Mouse (Mus musculus) hindbrain, embryonic 14.5 days (tissue): ENCODE measurements around the gene Zfp385a. TPM values are rescaled to one million over a fixed set of nuclear protein-coding genes. Genes with fewer than 3 reads are reported as not detected.

Source experiments
- ATAC-seq: fragments of 200-750 bp; cut with Nextera tagmentation; 2 replicates; pipeline ENCODE4 v1.8.0; 2017; ENCODE audit warnings: moderate number of reproducible peaks, mild to moderate bottlenecking, moderate TSS enrichment, moderate library complexity; ENCODE audit not compliant: low FRiP score
- DNase-seq: peaks from one replicate; pipeline ENCODE4 v3.0.0-alpha.2; 2015; ENCODE audit warnings: low spot score
- H3K27ac ChIP-seq: fragments of 300-500 bp; sonication (generic); 2 replicates; pipeline ENCODE4 v1.5.1; 2014; ENCODE audit warnings: mild to moderate bottlenecking, moderate library complexity
- H3K27me3 ChIP-seq: fragments of 300-500 bp; sonication (generic); 2 replicates; pipeline ENCODE4 v1.6.1; 2014; ENCODE audit warnings: mild to moderate bottlenecking, low read length, mixed read lengths; ENCODE audit not compliant: control insufficient read depth, insufficient read depth
- H3K36me3 ChIP-seq: fragments of 300-500 bp; sonication (generic); replicated peaks from 2 replicates; pipeline ENCODE4 v1.6.1; 2014; ENCODE audit not compliant: control insufficient read depth, insufficient read depth
- H3K4me1 ChIP-seq: fragments of 300-500 bp; sonication (generic); replicated peaks from 2 replicates; pipeline ENCODE4 v1.6.1; 2014; ENCODE audit warnings: antibody characterized with exemption, low read length, mixed read lengths; ENCODE audit not compliant: control insufficient read depth, insufficient read depth
- H3K4me2 ChIP-seq: fragments of 300-500 bp; sonication (generic); replicated peaks from 2 replicates; pipeline ENCODE4 v1.6.1; 2014; ENCODE audit warnings: mild to moderate bottlenecking, moderate library complexity
- H3K4me3 ChIP-seq: fragments of 300-500 bp; sonication (generic); replicated peaks from 2 replicates; pipeline ENCODE4 v1.5.1; 2014; ENCODE audit warnings: mild to moderate bottlenecking, low read length
- H3K9ac ChIP-seq: fragments of 300-500 bp; sonication (generic); 2 replicates; pipeline ENCODE4 v1.6.1; 2014
- H3K9me3 ChIP-seq: fragments of 300-500 bp; sonication (generic); 2 replicates; pipeline ENCODE4 v1.6.1; 2016; ENCODE audit warnings: low read length; ENCODE audit not compliant: control insufficient read depth
- WGBS: fragments of 180-500 bp; shearing (Covaris S2); extraction: QIAGEN DNeasy Blood & Tissue Kit; methylation state at CpG from one replicate; pipeline ENCODE4 v1.1.7; 2014; 5-methylcytosine and 5-hydroxymethylcytosine counted together
- polyA plus RNA-seq: library from polyadenylated mRNA; unstranded; fragments of >200 nt; fragmentation: Nextera tagmentation; extraction: Ambion mirVana; gene quantifications from 2 replicates; pipeline ENCODE4 v1.2.1, GENCODE M21; 2014

The Zfp385a gene
- polyA plus RNA-seq, 1 experiment from 2014 or later: 25.7 TPM

- Histone ChIP-seq H3K27ac (no peak overlapping the region), H3K4me3 (no peak overlapping the region), H3K9ac (no peak overlapping the region), H3K36me3 (no peaks in the 10 kb centered on the region), H3K9me3 (no peaks in the 10 kb centered on the region), H3K4me1 (0 out of 2 replicates have a peak, but pooled peaks cover 3% of the 10 kb centered on the region), H3K27me3 (no peaks in the 10 kb centered on the region), H3K4me2 (no peak overlapping the region)
- WGBS: 13% methylated on average over 4 of the region's 4 CpGs
- ATAC-seq (no peak), DNase-seq (peak; percentile 94)
These were observed 2.5 kb upstream of the Zfp385a start for GRCm38 (mm10) chr15:103342415-103342814.

- WGBS: 36% methylated on average over 8 of the region's 8 CpGs
- H3K9ac ChIP-seq: no peak overlapping the region
- no peak for ATAC-seq
These were observed 1.7 kb upstream of the Zfp385a start for GRCm38 (mm10) chr15:103341547-103341946.

GRCm38 (mm10) chr15:103340786-103341185, 893 bp upstream of the Zfp385a start:
- DNase-seq (no peak), ATAC-seq (no peak)
- Histone ChIP-seq H3K9me3 (no peaks in the 10 kb centered on the region), H3K4me3 (peak overlapping the region; percentile 61; the same call in 1 of the 2 replicates), H3K4me1 (0 out of 2 replicates have a peak, but pooled peaks cover 3% of the 10 kb centered on the region), H3K27ac (no peak overlapping the region), H3K4me2 (peak overlapping the region; percentile 76), H3K27me3 (no peaks in the 10 kb centered on the region), H3K9ac (peak overlapping the region; percentile 67; the same call in 1 of the 2 replicates), H3K36me3 (no peaks in the 10 kb centered on the region)
- WGBS: 24% methylated on average over 4 of the region's 4 CpGs

More at GRCm38 (mm10) chr15:103341547-103341946, 1.7 kb upstream of the Zfp385a start:
- Histone ChIP-seq H3K27me3 (no peaks in the 10 kb centered on the region), H3K36me3 (no peaks in the 10 kb centered on the region), H3K4me1 (0 out of 2 replicates have a peak, but pooled peaks cover 3% of the 10 kb centered on the region), H3K27ac (no peak overlapping the region), H3K9me3 (no peaks in the 10 kb centered on the region), H3K4me3 (no peak overlapping the region), H3K4me2 (no peak overlapping the region)
- no peak for DNase-seq

- ATAC-seq: peak; percentile 57
- no peaks in the 10 kb centered on the region for H3K27me3 ChIP-seq
- peak overlapping the region; percentile 76 for H3K4me2 ChIP-seq
- H3K9ac ChIP-seq: peak overlapping the region; percentile 67
- DNase-seq: no peak
- 0 out of 2 replicates have a peak, but pooled peaks cover 3% of the 10 kb centered on the region for H3K4me1 ChIP-seq
- H3K27ac ChIP-seq: no peak overlapping the region
- H3K4me3 ChIP-seq: peak overlapping the region; percentile 61
- WGBS: 5% methylated on average over 28 of the region's 31 CpGs
- H3K36me3 ChIP-seq: no peaks in the 10 kb centered on the region
- no peaks in the 10 kb centered on the region for H3K9me3 ChIP-seq
These were observed 530 bp downstream of the Zfp385a start for GRCm38 (mm10) chr15:103339166-103339960.

GRCm38 (mm10) chr15:103338829-103339165, 1.1 kb downstream of the Zfp385a start:
- no peaks in the 10 kb centered on the region for H3K9me3 ChIP-seq
- no peak for ATAC-seq
- H3K27me3 ChIP-seq: no peaks in the 10 kb centered on the region
- 49% methylated on average over 4 of the region's 4 CpGs for WGBS
- H3K36me3 ChIP-seq: no peaks in the 10 kb centered on the region
- H3K9ac ChIP-seq: peak overlapping the region; percentile 67
- no peak overlapping the region for H3K27ac ChIP-seq
- DNase-seq: no peak
- peak overlapping the region; percentile 61 for H3K4me3 ChIP-seq
- H3K4me1 ChIP-seq: 0 out of 2 replicates have a peak, but pooled peaks cover 3% of the 10 kb centered on the region
- H3K4me2 ChIP-seq: peak overlapping the region; percentile 76

- no peak for DNase-seq
- Histone ChIP-seq H3K4me1 (0 out of 2 replicates have a peak, but pooled peaks cover 3% of the 10 kb centered on the region), H3K36me3 (no peaks in the 10 kb centered on the region), H3K27me3 (no peaks in the 10 kb centered on the region), H3K9me3 (no peaks in the 10 kb centered on the region), H3K4me3 (no peak overlapping the region), H3K4me2 (no peak overlapping the region), H3K9ac (no peak overlapping the region), H3K27ac (no peak overlapping the region)
- ATAC-seq: no peak
- 20% methylated on average over 11 of the region's 11 CpGs for WGBS
These were observed 2.8 kb downstream of the Zfp385a start for GRCm38 (mm10) chr15:103336996-103337667.

- no peaks in the 10 kb centered on the region for H3K9me3 ChIP-seq
- 34% methylated on average over 7 of the region's 7 CpGs for WGBS
- no peaks in the 10 kb centered on the region for H3K27me3 ChIP-seq
- no peak overlapping the region for H3K9ac ChIP-seq
- no peak overlapping the region for H3K27ac ChIP-seq
- DNase-seq: no peak
- no peak overlapping the region for H3K4me2 ChIP-seq
- H3K4me1 ChIP-seq: 0 out of 2 replicates have a peak, but pooled peaks cover 3% of the 10 kb centered on the region
- no peaks in the 10 kb centered on the region for H3K36me3 ChIP-seq
- no peak overlapping the region for H3K4me3 ChIP-seq
- no peak for ATAC-seq
These were observed 4.2 kb downstream of the Zfp385a start for GRCm38 (mm10) chr15:103335488-103336235.

- no peak for DNase-seq
- H3K4me3 ChIP-seq: no peak overlapping the region
- H3K4me1 ChIP-seq: no peaks in the 10 kb centered on the region
- H3K27me3 ChIP-seq: no peaks in the 10 kb centered on the region
- no peak overlapping the region for H3K9ac ChIP-seq
- H3K36me3 ChIP-seq: no peaks in the 10 kb centered on the region
- H3K27ac ChIP-seq: no peak overlapping the region
- 63% methylated on average over 3 of the region's 3 CpGs for WGBS
- H3K4me2 ChIP-seq: no peak overlapping the region
- no peaks in the 10 kb centered on the region for H3K9me3 ChIP-seq
- ATAC-seq: no peak
These were observed 4.9 kb downstream of the Zfp385a start for GRCm38 (mm10) chr15:103335040-103335439.

- 10% methylated on average over 2 of the region's 2 CpGs for WGBS
- ATAC-seq: no peak
- H3K4me1 ChIP-seq: no peaks in the 10 kb centered on the region
- H3K9ac ChIP-seq: no peak overlapping the region
- no peaks in the 10 kb centered on the region for H3K27me3 ChIP-seq
- H3K27ac ChIP-seq: no peak overlapping the region
- H3K4me3 ChIP-seq: no peak overlapping the region
- no peaks in the 10 kb centered on the region for H3K9me3 ChIP-seq
- H3K4me2 ChIP-seq: no peak overlapping the region
- no peaks in the 10 kb centered on the region for H3K36me3 ChIP-seq
- DNase-seq: no peak
These were observed 5.7 kb downstream of the Zfp385a start for GRCm38 (mm10) chr15:103334194-103334593.
